Mouse (Mus musculus) spleen, postnatal 10 days (tissue): ENCODE data around the gene Chrm2.

Source experiments
- DNase-seq, 2 experiments: peaks; one replicate each; pipeline ENCODE4 v3.0.0; 2021 to 2022; ENCODE audit warnings: low spot score in 2 of 2

Gene Chrm2

GRCm38 (mm10) chr6:36387612-36388400 lies at the start of gene Chrm2:
Gene Chrm2 (plus strand): TSS chr6:36388084.
- DNase-seq, result no peak

GRCm38 (mm10) chr6:36373983-36374382 lies 13.9 kb upstream of the Chrm2 start:
- no peak for DNase-seq

DNA sequence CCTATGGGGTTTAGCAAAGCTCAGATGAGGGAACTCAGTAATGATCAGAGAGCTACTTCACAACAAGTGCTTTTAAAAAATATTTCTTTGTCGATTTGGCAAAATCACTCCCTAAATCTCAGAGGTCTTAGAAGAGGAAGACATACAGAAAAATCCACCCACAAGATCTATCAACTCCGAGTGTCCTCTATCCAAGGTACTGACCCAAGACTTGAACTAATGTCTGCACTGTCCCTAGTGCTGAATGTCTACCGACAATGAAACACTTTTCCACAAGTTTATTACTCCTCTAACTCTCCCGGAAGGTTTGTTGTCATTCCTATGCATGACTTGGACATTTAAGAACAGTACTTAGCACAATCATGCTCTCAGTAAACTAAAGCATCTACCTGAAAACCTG lies 9.9 kb upstream of the Chrm2 start:
- no peak for DNase-seq

DNA sequence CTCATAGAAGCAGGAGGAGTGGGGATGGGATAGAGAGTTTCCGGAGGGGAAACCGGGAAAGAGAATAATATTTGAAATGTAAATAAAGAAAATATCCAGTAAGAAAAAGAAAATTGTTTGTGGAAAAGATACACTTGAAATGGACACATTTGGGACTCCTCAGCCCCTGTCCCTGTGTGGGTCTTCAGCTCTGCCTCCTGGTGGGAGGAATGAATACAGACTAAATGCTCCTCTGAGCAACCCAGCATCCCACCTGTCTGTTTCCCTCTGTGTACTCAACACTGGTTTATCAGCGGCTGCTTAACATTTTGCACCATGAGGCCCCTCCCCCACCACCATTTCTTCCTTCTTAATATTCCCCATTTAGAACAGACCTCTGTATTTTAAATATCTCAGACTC lies 3.8 kb upstream of the Chrm2 start:
- no peak for DNase-seq

- no peak for DNase-seq
Observed at GRCm38 (mm10) chr6:36388401-36389259, 746 bp downstream of the Chrm2 start.

- no peak for DNase-seq
Observed at GRCm38 (mm10) chr6:36389260-36389965, 1.5 kb downstream of the Chrm2 start.

DNA sequence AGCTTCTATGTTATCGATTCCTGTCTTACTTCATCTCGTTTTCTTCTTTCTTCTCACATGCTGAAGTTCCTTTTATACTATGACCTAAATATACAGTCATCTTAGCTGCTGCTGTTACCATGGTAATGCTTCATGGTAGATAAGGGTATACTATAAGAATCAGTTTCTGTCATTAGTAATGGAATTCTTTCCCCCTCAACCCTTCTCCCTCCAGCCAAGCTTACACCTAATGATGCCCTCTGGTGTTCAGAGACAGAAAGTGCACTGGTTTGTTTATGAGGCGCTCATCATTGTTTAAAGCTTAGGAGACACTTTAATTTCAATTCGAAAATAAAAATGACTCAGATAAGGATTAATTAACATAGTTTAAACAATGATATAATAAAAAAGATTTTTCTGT lies 5.8 kb downstream of the Chrm2 start:
- no peak for DNase-seq

GRCm38 (mm10) chr6:36405139-36405538 lies 17.3 kb downstream of the Chrm2 start:
- DNase-seq, result no peak

GRCm38 (mm10) chr6:36409016-36409415 lies 21.1 kb downstream of the Chrm2 start:
- no peak for DNase-seq

DNA sequence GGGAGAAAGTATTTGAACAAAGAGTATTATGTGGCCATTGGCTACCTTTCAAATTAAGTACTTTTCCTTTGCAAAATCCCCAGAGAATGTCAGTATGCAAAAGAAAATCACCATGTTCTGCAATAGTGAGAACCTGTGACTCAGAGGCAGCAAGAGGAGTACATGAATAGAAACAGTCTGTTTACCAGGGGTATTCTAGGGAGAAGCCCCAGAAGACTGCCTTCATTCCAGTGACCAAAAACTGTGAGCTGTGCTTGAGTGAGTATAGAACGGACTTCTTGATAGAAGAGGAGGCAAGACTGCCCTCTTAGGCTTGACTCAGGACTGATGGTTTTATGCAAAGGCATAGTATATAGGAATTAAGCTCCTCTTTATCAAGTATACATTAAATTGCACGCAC lies 22.2 kb downstream of the Chrm2 start:
- no peak for DNase-seq

- DNase-seq, result no peak
Observed at GRCm38 (mm10) chr6:36419716-36420115, 31.8 kb downstream of the Chrm2 start.

- no peak for DNase-seq
Observed at GRCm38 (mm10) chr6:36437964-36438363, 50.1 kb downstream of the Chrm2 start.

- DNase-seq, result no peak
Observed at GRCm38 (mm10) chr6:36439218-36439617, 51.3 kb downstream of the Chrm2 start.

DNA sequence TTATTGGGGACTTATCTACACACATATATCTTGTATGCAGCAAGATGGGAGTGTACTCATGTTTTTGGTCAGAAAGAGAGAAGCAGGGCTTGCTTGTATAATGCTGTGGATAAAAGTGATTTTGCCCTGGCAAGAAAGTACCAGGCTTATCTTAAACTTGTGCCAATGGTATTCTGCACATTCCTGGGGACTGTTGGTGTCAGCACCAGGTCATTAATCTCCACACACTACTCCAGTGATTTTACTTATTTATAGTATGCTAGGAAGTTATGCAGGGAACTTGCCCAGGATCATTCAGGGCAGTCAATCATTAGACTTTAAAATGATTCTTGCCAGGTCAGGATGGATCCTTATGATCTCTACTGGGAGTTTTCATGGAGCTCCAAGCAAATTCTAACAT lies 63.6 kb downstream of the Chrm2 start:
- no peak for DNase-seq

DNA sequence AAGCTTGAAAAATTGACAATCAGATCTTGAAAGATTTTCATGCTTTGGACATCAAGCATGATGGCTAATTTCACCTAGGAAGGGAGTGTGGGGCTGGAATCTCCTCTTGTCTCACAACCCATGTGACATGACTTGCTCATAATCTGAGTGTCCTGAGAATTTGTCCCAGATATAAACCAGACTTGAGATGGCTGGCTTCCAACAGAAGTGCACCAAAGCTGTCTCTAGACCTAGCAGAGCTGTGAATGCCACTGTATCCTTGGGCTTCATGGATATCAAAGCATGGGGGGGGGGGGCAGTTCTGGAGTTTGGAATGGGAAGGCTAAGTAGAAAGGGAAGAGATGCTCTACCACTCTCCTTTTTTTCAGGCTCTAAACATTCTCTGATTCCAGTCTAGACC lies 67.2 kb downstream of the Chrm2 start:
- no peak for DNase-seq

- no peak for DNase-seq
Observed at GRCm38 (mm10) chr6:36457015-36457414, 69.1 kb downstream of the Chrm2 start.

GRCm38 (mm10) chr6:36464008-36464407 lies 76.1 kb downstream of the Chrm2 start:
- no peak for DNase-seq

DNA sequence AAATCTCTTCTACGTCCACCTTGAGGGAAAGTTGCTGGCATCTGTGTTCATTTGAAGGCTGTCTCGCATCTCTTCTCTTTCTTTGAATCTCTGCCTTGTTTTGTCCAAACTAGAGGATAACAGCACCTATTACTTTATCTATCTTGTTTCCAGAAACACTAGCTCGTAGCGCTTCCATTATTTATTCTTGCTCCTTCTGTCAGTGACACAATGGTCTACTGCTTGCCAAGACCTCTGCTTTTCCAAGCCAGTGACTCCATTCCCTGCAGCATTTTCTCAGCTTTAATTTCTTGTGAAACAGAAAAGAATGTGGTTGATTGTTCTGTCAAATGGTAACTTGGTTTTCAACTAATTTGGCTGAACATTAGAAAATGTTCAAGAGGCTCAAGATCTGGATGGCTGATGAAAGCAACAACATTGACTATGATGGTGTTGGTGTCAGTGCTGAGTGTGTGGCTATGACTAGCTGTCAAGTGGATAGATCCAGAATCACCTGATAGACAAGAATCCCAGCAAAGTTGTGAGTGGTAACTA lies 96.3 kb downstream of the Chrm2 start:
- DNase-seq, result no peak

DNA sequence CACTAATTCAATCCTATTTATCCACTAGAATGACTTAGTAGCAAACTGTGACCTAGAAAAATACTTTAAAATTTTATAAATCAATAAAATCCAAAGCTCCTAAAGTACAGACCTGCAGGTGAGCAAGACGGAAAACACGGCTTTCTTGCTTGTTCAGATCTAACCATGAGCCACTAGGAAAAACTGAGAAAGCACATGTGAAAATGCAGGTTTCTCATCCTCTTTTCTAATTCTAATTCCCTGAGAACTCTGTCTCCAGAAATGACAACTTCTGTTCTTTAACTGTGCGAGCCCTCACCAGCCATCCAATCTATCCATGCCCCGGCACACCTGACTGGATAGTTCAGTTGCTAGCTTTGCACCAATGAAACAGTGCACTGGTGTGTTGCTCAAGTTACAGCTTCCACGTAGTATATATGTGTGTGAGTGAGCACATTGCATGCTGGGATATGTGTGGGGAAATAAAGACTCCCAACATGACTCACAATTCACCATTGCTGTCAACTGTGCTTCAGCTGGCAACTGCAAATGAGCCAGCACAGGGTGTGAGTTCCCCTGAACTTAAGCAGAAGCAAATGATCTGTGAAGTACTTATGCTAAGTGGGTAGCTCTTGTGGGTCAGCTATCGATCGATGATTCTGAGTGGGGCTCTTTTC lies 119.3 kb downstream of the Chrm2 start:
- no peak for DNase-seq

- no peak for DNase-seq
Observed at GRCm38 (mm10) chr6:36507946-36508345, 120.1 kb downstream of the Chrm2 start.

DNA sequence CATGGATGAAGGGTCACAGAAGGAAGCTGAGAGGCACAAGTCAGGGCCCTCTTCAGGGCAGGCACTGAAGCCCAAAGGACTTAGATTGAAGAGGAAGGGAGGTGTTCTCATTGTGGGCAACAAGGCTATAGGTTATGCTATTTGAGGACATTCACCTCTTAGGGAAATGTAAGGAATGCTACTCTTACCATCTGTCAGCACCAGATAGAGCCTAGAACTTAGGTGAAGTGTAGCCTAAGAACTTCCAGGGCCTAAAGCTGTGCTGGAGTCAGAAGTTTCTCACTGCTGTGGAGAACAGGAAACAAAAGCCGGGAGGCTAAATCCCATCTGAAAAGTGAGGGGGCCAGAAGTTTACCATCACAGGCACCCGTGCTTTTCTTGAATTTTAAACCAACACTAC lies 120.6 kb downstream of the Chrm2 start:
- DNase-seq, result no peak

DNA sequence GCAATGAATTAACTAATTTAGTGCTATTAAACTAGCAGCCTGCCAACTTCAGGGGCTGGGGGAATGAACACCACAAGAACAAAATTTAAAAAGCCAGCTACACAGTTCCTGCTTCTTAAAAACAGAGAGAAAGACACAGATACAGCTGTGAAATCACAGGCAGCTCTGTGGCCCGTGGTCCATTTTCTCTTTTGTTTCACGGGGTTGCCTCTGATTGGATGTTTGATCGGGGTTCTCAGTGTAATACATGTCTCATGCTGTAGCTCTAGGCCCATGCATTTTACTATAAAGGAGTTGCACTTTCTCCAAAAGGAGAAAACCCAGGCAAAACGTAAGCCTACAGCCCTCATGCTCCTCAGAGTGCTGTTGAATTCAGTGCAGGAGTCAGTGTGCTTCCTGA lies 128.6 kb downstream of the Chrm2 start:
- no peak for DNase-seq
